Mouse (Mus musculus) megakaryocyte, embryonic 14.5 days (primary cell): Measurements from ENCODE around the gene Rtn1. TPM values are rescaled to one million over a fixed set of nuclear protein-coding genes. Genes with fewer than 3 reads are reported as not detected.

Experiments used
- H3K27me3 ChIP-seq: replicated peaks from 2 replicates; pipeline ENCODE3; 2012; ENCODE audit warnings: inconsistent platforms
- H3K36me3 ChIP-seq: replicated peaks from 2 replicates; pipeline ENCODE3; 2012; ENCODE audit warnings: low read length, inconsistent platforms, mixed read lengths
- H3K4me1 ChIP-seq: 2 replicates; pipeline ENCODE4 v1.6.1; 2012; ENCODE audit warnings: inconsistent platforms
- H3K4me3 ChIP-seq: replicated peaks from 2 replicates; pipeline ENCODE3; 2012; ENCODE audit warnings: moderate library complexity, mild to moderate bottlenecking, inconsistent platforms
- H3K9me3 ChIP-seq: 2 replicates; pipeline ENCODE4 v1.6.1; 2012; ENCODE audit warnings: inconsistent platforms
- FLI1 ChIP-seq: IDR thresholded peaks from 2 replicates; pipeline ENCODE4 v1.6.1; 2012; ENCODE audit warnings: low read length, inconsistent platforms, mixed read lengths
- GATA1 ChIP-seq: IDR thresholded peaks from 3 replicates; pipeline ENCODE4 v1.6.1; 2012; ENCODE audit warnings: mixed read lengths, low read length, inconsistent platforms, borderline replicate concordance
- polyA plus RNA-seq: library from polyadenylated mRNA; stranded (reverse); fragments of >175 nt; gene quantifications from 2 replicates; pipeline ENCODE4 v1.2.3, GENCODE M21; 2012; ENCODE audit warnings: low replicate concordance; ENCODE audit not compliant: insufficient read depth

The Rtn1 gene
- polyA plus RNA-seq, 1 experiment = not detected

DNA sequence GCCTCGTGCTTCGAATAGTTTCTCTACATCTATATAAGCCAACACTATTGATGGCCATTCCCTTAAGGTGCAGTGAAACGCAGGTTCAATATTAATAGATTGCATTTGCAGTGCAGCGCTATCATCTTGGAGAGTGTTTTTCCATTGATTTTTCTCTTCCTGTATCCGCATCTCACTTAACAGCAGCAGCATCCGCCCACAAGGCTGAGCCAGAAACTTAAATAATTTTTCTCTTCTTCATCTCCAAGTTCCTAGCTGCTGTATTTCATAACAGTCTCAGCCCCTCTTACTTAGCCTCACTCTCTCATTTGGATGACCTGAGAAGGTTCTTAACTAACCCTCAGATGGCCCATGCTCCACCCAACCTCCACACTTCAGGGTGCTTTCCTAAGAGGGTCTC lies 20.7 kb downstream of the Rtn1 start:
- Histone ChIP-seq H3K9me3 (0 out of 2 replicates have a peak, but pooled peaks cover 3% of the 10 kb centered on the region), H3K36me3 (no peaks in the 10 kb centered on the region), H3K4me1 (no peaks in the 10 kb centered on the region), H3K27me3 (no peaks in the 10 kb centered on the region), H3K4me3 (no peak overlapping the region)
- TF ChIP-seq GATA1 = no peak
- no peak for TF ChIP-seq FLI1

- Histone ChIP-seq H3K4me3 (no peak overlapping the region), H3K4me1 (no peaks in the 10 kb centered on the region)
- TF ChIP-seq GATA1 (no peak), FLI1 (no peak)
These were observed 32.5 kb downstream of the Rtn1 start for GRCm38 (mm10) chr12:72376309-72376708.

GRCm38 (mm10) chr12:72374823-72375225 lies 34.0 kb downstream of the Rtn1 start:
- TF ChIP-seq GATA1 (no peak), FLI1 (no peak)
- no peaks in the 10 kb centered on the region for H3K36me3 ChIP-seq
- H3K4me3 ChIP-seq = no peak overlapping the region
- H3K9me3 ChIP-seq = peaks cover 12% of the 10 kb centered on the region
- H3K27me3 ChIP-seq = no peaks in the 10 kb centered on the region
- H3K4me1 ChIP-seq = no peaks in the 10 kb centered on the region

More at GRCm38 (mm10) chr12:72376309-72376708, 32.5 kb downstream of the Rtn1 start:
- peaks cover 12% of the 10 kb centered on the region for H3K9me3 ChIP-seq
- H3K36me3 ChIP-seq = no peaks in the 10 kb centered on the region
- H3K27me3 ChIP-seq = no peaks in the 10 kb centered on the region

GRCm38 (mm10) chr12:72373916-72374615 lies 34.8 kb downstream of the Rtn1 start:
- no peak for TF ChIP-seq GATA1
- TF ChIP-seq FLI1 = no peak
- Histone ChIP-seq H3K36me3 (no peaks in the 10 kb centered on the region), H3K27me3 (no peaks in the 10 kb centered on the region), H3K4me1 (no peaks in the 10 kb centered on the region), H3K4me3 (no peak overlapping the region), H3K9me3 (peaks cover 12% of the 10 kb centered on the region)

DNA sequence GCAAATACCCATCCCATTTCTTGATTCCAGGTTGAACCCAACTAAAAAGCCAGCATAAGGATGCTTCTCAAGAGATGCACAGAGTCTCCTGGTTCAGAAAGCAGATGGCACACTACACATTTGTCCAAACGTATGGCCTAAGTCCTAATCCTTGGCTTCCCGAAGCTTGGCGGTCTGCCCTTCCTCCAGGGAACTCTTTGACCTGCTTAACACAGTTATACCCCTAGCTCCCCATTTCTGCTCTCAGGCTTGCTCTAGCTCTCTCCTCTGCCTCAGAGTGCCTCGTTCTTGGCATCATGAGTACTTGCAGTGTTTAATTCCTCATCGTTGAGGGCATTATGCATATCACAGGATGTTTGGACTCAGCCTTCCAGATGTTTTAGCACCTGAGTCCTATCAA lies 38.8 kb downstream of the Rtn1 start:
- Histone ChIP-seq H3K27me3 (no peaks in the 10 kb centered on the region), H3K36me3 (no peaks in the 10 kb centered on the region), H3K9me3 (peaks cover 11% of the 10 kb centered on the region), H3K4me1 (no peaks in the 10 kb centered on the region), H3K4me3 (no peak overlapping the region)
- TF ChIP-seq GATA1 = no peak
- TF ChIP-seq FLI1 = no peak

DNA sequence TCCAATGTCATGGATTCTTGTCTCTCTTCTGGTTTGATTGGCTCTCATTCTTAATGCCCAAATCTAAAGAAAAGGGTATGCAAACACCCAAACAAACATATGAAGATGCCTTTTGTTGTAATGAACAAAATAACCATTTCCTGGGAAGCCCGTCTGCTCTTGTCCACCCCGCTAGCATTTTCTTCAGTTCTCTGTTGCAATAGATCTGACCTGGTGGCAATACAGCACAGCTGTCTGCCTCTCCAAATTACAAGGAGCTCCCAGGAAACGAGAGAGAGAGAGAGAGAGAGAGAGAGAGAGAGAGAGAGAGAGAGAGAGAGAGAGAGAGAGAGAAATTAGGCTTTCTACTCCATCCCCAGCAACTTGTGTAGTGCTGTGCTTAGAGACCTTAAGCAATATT lies 42.1 kb downstream of the Rtn1 start:
- H3K9me3 ChIP-seq = no peaks in the 10 kb centered on the region; the same call in 1 of the 2 replicates
- H3K36me3 ChIP-seq = no peaks in the 10 kb centered on the region
- TF ChIP-seq GATA1 = no peak
- TF ChIP-seq FLI1 = no peak
- H3K4me3 ChIP-seq = no peak overlapping the region
- peaks cover 5% of the 10 kb centered on the region for H3K4me1 ChIP-seq
- no peaks in the 10 kb centered on the region for H3K27me3 ChIP-seq

GRCm38 (mm10) chr12:72366104-72366437 lies 42.8 kb downstream of the Rtn1 start:
- Histone ChIP-seq H3K9me3 (no peaks in the 10 kb centered on the region), H3K4me3 (no peak overlapping the region), H3K36me3 (no peaks in the 10 kb centered on the region), H3K27me3 (no peaks in the 10 kb centered on the region), H3K4me1 (peaks cover 8% of the 10 kb centered on the region)
- TF ChIP-seq GATA1 (no peak), FLI1 (no peak)

DNA sequence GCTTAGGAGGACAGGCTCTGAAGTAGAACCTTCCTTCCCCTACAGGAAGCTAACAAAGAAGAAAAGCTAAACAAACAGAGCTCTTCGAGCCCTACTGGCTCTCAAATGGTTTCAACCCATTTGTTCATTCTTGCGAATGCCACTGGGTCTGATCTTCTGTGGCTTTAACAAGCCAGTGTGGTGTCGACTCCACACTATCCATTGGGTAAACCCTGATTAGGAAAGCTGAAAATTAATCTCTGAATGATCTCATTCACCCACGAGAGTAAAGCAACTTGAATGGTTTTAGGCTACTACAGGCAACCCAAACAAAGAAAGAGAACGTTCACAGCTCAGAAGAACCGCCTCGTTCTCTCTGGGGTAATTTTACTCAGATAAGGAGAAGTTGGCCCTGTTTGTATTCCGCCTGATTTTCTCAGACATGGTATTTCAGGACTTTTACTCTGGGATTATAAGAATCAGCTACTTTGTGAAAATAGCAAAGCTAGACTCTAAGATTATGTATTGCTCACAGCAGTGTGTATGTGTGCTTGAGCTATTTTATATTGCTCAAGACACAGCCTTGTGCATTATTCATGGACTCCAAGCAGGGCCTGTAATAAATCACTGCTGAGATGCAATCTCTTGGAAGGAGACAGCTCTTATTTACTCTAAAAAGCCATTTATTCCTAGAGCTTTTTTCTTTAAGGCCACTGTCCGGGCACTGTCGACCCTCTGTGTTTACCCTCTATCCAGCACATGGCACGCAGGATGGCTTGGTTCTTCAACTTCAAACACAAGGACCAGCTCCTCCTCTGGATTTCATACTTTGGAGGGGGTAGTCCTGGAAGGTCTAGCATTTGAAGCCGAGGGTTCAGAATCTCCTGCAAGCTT lies 43.4 kb downstream of the Rtn1 start:
- Histone ChIP-seq H3K4me3 (no peak overlapping the region), H3K4me1 (peaks cover 8% of the 10 kb centered on the region), H3K27me3 (no peaks in the 10 kb centered on the region), H3K36me3 (no peaks in the 10 kb centered on the region), H3K9me3 (no peaks in the 10 kb centered on the region)
- no peak for TF ChIP-seq FLI1
- TF ChIP-seq GATA1 = no peak

DNA sequence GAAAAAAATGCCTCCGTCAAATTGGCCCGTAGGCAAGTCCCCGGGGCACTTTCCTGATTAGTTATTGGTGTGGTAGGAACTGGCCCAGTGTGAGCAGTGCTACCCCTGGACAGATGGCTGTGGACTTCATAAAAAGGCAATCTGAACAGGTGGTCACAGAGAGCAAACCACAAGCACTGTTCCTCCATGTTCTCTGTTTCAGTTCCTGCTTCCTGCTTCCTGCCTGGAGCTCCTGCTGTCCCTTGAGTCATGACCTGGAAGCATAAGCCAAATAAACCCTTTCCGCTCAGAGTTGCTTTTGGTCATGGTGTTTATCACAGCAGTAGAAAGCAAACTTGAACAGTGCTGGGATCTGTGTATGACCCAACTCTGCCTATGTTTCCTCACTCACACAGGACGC lies 44.3 kb downstream of the Rtn1 start:
- TF ChIP-seq FLI1 = no peak
- H3K4me3 ChIP-seq = no peak overlapping the region
- peaks cover 8% of the 10 kb centered on the region for H3K4me1 ChIP-seq
- H3K36me3 ChIP-seq = no peaks in the 10 kb centered on the region
- no peaks in the 10 kb centered on the region for H3K27me3 ChIP-seq
- no peaks in the 10 kb centered on the region for H3K9me3 ChIP-seq

DNA sequence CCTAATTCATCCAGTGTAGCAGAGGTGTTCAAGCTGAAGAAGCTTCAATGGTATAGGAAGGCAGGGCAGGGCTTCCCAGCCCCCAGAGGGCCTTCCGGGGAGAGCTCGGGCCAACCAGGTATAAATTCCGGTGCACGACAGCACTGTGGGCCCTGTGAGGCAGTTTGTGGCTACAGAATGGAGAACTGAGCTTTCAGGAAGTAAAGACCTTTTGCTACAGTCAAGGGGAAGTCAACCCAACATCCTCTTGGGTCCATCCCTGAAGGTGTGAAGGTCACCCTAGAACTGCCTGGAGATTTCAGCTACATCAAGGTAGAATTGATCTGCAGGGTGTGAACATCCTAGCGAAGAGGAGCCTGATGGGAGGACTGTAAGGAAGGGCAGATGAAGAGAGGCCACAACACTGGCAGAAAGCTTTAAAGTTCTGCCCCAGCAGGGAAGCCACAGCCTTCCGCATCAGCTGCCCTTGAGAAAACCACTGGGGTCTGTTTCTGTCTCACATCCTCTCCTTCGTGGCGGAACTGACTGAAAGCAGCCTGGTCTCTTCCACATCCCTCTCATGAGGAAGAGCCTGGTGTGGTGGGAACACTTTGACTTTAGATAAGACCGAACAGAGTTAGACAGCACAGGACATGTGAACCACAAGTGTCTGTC lies 47.0 kb downstream of the Rtn1 start:
- Histone ChIP-seq H3K27me3 (no peaks in the 10 kb centered on the region), H3K4me3 (peak overlapping the region; percentile 18), H3K4me1 (peaks cover 8% of the 10 kb centered on the region), H3K36me3 (no peaks in the 10 kb centered on the region), H3K9me3 (no peaks in the 10 kb centered on the region)
- TF ChIP-seq FLI1 = no peak
- TF ChIP-seq GATA1 = no peak
